Mouse (Mus musculus) monocyte, adult 2 months (primary cell): ENCODE data around the gene Fam102b.

Source experiments
- DNase-seq, 2 experiments: peaks; one replicate each; pipeline ENCODE4 v3.0.0; 2022; ENCODE audit warnings: low spot score in 2 of 2, low read depth in 1 of 2

Gene Fam102b

DNA sequence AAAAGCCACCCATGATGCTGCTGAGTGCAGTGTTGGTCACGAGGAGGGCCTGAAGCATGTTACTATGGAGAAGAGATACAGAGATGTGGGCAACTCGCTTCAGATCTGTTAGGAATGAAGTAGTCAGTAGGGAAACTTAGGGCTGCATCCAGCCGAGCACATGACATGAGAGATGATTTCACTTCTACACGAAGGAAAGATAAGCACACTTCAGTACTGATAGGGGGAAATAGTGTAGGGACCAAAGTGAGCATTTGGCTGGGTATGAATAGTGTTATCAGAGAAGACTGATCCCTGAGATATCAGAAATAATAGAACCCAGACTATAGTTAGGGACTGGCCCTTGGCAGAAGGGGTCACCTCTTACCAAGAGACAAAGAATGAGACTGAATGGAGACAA is 14.8 kb downstream of the Fam102b start:
- no peak for DNase-seq

DNA sequence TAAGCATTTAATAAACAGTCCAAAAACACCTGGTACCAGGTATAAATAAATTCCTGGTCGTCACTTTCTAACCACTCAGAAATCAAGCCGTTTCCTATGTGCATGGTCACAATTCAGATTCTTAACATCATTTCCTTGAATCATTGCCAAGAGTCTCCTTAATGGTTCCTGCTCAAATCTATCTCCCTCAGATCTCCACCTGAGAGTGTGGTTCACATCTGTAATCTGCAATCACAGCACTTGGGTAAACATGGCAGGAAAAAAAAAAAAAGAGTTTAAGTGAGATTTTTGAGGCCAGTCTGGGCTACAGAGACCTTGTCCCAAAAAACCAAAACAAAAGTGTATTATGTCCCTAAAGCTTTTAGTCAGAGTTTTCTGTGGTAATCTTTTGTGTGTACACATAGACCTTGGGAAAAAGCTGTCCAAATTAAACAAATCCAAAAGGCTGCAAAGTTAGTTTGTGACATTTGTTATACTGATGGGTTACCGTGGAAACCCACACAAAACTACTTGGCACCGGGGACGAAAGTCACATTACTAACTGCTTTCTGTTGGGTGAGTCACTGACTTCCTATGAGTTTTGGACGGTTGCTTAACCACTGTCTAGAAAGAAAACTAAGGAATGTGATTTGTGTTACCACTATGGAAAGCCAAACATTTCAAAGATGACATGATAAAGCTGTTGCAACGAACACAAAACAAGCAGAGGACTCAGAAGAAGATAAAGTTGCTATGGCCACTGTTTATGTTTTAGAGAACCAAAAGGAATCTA is 16.7 kb downstream of the Fam102b start:
- DNase-seq: peak in 1 of 2 experiments; percentile 35

DNA sequence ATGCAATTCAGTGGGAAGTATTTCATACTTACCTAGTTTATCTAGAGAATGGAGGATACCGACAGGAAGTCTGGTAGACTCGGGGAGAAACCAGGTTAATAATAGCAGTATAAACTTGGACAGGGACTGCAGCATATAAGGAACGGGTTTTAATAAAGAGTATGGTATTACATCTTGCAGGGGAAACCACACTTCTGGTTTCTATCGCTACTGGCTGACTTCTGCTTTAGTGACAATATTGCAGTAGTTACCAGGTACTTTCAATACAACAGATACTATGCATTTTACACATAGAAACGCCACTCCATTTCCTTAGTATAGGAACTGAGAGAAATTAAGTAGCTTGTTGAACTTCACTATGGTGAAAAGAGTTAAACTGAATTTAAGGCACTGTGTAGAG is 19.2 kb downstream of the Fam102b start:
- no peak for DNase-seq

DNA sequence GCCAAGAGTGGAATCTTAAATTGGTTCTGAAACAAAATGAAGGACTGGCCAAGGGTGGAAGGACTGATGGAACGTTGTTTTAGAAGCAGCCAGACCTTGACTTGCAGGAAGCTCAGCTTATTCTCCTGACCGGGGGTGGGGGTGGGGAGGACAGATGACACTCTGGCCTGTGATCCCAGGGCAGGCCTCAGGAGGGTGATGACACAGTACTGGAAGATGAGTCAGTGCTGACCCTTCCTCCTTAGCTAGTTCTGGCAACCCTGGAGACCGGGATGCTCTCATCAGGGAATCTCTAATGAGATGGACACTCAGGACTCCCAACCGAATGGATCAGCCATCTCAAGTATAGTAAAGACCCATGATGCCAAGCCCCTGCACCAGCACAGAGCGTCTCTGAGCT is 21.6 kb downstream of the Fam102b start:
- DNase-seq: no peak

DNA sequence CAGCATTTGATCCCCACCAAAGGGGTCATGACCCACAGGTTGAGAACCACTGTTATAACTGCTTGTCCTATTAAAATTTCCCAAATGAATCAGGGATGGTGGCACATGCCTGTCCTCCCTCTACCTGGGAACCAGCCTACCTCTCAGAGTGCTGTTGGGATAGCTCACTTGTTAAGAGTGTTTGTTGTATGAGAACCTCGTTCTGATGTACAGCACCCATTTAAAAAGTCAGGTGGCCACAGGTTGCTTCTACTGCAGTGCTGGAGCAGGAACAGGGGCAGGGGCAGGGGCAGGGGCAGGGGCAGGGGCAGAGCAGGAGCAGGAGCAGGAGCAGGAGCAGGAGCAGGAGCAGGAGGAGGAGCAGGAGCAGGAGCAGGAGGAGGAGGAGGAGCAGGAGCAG is 28.2 kb downstream of the Fam102b start:
- no peak for DNase-seq

DNA sequence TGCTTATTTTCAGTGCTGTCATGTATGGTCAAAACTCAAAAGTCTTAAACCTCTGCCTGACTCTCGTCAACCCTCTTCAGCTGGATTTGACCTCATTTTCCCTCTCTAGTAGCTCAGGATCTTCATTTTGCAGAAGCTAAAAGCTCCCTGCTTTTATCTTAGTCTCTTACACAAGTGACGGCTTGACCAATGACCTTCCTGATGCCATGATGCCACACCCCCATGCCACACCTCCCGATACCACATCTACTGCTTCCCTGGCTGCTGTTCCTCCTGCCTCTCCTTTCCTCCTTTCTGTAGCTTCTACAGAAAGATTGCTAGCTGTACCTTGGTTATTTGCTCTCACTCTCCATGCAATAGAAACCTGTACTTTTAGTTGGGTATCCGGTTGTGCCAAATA is 29.6 kb downstream of the Fam102b start:
- peak in 1 of 2 experiments; percentile 9 for DNase-seq

DNA sequence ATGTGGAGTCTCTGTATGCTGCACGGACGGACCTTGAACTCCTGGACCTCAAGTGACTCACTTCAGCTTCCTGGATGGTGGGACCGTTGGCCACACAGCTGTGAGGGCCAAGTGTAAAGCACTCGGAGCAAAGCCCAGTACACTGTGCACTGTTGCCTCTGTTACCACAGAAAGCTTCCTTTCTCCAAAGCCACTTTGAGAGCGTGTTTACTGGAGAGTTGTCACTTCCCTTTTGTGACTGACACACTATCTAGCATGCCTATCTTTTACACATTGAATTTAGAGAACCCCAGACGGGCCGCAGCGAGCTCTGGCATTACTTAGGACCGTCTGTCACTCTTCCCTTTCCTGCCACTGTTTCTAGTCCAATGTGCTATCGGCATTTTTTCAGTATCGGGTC is 30.1 kb downstream of the Fam102b start:
- no peak for DNase-seq

DNA sequence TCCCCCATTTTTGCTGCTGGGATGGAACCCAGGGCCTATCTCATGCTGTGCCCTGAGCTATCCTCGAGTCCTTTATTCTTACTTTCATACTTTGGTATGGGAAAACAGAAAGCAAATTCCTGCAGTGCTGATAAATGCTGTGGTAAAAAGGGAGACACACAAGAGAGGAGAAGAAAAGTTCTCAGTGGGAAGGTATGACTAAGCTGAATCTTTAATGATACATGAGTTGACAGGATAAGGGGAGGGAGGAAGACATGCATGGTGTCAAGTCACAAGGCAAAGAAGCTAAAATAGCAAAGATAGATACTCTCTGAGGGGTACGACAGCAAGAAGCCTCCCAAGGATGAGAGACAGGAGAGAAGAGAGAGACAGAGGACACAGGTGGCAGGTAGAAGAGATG is 32.0 kb downstream of the Fam102b start:
- no peak for DNase-seq

DNA sequence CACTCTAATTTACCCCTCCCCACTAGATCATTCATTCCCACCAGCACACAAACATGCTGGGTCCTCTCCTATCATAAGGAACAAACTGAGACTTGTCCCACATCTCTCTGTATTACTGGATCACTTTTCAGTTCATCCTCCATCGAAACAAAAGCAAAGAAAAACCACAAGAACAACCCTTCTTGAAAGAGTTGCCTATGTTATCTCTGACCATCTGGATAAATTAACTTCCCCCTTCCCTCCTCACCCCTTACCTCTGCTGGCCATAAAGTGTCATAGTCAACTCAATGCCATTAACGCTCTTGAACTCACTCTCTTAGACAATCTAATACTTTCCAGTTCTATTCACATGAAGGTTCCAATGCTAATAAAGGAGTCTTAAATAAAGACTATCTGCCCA is 32.9 kb downstream of the Fam102b start:
- DNase-seq: no peak

DNA sequence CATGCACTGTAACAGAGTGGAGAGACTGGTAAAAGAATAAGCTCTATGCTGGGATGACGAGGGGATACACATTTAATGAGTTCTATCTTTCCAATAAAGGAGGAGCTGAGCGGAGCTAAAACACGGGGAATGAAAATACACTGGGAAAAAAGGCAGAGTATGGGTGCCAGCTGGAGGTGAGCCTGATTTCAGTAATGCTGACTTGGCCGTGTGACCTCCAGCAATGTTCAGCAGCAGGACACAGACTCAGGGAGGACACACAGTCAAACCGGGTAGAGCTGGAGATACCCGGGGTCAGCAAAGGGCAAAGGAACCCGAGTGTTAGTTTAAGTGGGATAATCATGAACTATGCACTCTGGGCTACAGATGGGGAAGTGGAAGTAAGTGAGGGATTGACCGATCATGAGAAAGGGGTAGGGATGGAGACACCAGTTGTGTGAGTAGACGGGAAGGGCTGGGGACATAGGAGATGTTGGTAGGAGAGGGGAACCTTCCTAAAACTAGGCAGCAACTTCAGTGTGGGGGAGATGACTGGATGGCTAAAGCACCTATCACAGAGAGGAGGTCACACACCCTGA is 37.3 kb downstream of the Fam102b start:
- no peak for DNase-seq

DNA sequence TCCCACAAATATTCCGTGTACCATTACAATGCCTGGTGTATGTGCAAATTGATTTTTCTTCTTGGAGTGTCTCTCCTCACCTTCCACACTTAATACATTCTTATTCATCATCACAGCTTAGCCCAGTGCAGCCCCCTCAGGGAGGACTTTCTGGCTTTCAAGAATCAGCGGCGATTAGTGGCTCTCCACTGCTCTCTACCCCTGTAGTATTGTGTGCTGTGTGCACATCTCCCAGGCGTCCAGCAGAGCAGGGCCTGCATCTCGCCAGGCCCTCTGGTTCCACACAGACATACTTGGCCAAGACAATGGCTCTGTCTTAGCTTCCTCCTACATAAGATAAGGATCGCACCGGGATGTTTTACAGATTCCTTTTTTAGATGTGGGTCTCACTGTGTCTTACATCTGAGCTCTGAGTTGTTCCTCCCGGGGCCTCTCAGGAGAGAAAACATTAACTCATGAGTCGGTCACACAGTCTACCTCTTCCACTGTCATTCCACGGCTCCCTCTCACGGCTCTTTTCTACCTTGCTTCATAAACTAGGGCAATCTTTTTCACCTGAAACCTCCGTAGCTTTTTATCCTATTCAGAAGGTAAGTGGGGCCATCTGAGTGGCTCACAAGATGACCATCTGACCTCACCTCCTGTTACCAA is 40.3 kb downstream of the Fam102b start:
- no peak for DNase-seq

DNA sequence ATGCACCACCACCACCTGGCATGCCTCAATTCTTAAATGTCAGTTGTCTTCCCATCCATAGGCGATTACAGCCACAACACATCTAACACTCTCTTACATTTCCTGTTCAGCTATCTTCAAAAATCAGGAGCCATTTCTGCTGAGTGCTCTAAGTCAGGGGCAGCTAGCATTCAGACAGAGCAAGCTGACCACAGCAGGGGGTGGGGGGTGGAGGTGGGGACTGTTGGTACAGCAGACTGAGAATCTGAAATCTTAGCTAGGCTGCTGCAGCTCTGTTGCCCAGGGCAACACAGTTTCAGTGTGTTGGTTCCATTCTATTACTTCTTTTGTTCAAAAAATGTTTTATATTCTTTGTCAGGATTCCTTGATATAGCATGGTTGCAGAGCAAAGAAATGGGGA is 40.9 kb downstream of the Fam102b start:
- DNase-seq: no peak

DNA sequence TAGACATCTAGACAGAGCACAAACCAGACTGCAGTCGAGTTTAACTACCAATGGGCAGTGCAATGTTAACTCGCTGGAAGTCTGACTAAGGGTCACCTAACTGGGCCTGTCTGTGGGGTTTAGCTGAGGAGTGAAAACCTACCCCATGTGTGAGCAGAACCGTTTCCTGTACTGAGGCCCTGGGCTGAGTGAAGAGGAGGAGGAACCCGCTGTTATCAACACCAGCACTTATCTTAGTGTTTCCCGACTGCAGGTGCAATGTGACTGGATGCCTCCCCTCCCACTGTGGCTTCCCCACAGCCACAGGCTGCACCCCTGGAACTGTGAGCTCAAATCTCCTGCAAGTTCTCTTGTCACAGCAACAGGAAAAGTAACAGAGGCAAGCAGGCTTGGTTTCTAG is 43.4 kb downstream of the Fam102b start:
- no peak for DNase-seq

DNA sequence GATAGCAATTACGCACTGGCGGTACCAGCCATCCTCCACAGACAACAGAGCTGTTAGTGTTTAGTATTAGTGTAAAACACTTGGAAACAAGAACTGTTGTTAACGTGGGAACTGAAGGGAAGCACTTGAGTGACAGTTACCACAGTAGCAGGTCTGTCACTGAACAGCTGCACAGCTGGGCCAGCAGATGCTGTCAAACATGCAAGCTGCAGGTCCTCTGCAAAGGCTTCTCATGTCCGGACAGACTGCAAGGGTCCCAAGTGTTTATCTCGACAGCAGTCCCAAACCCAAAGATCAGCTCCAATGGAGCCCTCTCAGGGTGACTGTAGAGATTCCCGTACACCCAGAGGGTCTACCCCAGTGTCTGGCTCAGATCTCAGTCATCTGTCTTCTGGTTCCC is 45.5 kb downstream of the Fam102b start:
- DNase-seq: no peak

DNA sequence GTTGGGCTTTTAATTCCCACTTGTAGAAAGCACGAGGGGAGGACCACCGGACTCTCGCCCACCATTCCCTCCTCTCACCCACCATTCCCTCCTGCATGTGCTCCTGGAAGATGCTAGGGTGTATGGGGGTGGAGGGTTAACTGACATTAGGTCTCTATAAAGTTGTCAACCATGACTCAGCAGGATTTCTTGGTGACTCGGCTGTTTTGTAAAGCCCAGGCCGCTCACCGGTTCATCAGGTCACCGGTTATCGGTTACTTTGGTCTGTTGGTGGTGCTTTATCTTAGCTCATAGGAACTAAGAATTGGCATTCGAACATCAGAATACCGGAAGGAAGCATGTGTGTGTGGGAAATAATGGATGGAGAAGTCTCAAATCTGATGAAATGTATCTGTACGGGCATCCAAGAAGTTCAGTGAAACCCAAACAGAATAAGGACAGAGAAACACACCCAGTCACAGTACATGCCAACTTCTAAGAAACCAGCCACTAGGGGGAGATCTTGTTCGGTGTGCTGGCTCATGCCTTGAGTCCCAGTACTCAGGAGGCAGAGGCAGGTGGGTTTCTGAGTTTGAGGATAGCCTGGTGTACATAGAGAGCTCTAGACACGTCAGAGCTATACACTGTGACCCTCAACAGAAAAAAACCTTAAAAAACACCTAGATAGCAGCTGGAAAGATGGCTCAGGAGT is 49.9 kb downstream of the Fam102b start:
- no peak for DNase-seq

DNA sequence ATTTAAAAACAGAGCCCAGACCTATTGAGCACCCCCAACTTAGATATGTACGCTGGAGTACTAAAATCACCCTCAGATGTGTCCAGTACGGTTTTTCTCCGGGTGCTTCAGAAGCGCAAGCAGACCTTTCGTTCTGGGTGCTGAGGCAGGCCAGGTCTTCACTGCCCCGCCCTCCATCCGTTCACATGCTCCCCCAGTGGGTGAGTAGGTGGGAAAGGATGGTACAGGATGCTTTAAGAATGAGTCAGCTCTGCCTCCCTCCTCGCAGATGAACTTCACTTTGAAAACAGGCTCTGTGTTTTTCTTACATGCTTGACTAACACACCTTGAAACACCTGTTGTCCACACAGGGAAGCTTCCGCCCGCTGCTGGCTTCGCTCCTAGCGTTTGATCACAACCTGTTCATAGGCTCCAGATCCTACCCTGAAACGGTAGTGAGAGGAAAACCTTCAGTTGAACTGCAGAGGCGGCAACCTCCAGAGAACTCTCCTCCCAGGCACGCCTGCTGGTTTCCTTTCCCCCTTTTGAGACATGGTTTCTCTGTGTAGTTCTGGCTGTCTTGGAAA is 52.4 kb downstream of the Fam102b start:
- no peak for DNase-seq

DNA sequence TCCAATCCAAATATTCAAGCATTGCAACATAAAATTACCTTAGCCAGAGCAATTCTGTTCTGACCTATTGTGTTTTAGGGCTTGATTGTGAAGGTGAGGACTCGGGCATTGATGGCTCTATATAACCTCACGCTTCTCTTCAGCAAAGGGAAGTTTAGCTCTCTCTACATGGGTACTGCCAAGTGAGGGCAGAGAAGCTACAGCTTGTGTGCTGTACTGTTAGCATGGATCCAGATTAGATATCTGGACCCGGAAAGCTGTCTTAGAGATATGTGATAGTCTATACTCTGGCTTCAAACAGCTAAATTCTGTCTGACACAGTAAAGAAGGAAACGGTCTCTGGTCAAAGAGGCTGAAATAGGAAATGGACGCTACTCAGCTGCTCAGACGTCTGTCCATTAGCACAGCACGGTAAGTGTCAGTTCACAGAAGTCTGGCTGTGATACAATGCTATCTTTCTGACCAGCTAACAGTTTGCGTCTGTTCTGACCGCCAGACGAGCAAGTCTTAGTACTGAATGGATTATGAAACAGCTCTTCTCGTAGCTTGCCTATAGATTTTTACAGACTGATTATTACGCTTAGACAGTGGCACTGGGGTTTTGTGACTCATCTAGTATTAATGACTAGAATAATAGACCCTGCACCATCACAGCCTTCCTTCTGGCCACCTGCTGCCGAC is 53.3 kb downstream of the Fam102b start:
- no peak for DNase-seq

DNA sequence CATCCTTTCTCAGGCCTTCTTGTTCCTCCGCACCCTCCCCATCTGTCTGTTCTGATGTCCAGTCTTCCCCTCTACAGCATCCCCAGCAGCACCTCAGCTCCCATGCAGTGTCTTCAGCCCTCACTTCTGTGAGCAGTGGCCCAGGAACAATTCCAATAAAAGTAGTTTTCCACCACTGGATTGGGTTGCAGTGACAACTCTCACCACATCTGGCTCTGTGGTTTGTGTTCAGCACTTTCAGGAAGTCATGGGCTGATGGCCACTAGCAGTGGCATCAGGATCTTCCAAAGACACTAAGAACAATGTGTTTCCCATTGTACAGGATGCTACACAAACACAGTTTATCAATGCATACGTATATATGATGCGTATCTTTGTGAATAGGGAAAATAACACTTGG is 61.4 kb downstream of the Fam102b start:
- no peak for DNase-seq

DNA sequence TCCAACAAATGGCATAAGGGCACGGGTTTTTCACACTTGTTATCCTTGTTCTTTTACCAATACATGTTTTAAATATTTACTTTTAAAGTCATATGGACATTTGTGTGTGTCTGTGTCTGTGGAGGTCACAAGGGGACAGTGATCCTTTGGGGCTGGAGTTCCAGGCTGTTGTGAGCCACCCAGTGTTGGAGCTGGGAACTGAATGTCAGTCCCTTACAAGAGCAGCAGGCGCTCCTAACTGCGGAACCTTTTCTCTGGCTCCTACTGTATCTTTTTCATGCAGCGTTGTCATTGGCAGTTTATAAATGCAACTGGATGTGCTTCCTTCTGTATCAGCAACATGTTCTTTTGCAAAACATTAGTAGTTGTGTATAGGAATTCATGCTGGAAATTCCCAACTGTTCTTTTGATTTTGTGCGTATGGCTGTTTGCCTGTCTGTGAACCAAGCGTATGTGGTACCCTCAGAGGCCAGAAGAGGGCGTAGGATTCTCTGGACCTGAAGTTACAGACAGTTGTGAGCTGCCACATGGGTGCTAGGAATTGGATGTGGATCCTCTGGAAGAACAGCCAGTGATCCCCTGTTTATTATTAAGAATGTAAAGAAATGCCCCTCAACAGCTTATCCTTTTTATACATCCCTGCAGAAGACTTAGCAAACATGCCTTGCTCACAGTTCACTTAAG is 62.9 kb downstream of the Fam102b start:
- no peak for DNase-seq

DNA sequence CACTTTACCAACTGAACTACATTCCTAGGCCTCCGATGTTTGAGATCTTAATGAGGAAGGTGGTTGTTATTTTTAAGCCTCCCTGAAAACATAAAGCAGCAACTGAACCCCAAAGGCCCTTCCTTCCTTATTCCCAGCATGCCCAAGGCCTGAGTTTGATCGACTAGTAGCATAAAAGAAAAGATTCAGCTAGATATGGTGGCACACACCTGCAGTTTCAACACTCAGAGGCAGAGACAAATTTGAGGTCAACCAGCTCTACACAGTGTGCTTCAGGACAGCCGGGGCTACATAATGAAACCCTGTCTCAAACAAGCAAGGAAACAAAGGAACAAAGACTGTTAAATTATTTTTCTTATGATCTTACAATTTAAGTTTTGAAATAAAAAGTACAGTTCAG is 63.6 kb downstream of the Fam102b start:
- DNase-seq: no peak

DNA sequence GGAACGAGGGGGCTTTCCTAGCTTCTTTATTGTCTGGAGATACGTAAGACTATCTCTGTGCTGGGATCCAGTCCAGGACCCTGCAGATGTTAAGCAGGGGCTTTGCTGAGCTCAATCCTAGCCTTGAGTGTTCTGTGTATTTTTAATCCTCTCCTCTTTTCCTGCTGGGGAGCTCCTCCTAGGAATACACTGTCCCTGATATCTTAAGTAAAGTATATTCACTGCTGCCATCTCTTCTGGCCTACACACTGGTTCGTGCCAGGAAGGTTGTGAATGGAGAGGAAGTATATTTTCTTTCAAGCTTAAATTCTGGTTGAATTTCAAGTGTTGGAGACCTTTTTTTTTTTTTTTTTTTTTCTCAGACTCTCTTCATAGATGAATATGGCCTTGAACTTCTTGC is 64.1 kb downstream of the Fam102b start:
- no peak for DNase-seq
